Mouse (Mus musculus): ENCODE results near the gene Arfip1. TPM values are rescaled to one million over a fixed set of nuclear protein-coding genes. Genes with fewer than 3 reads are reported as not detected.

Gene Arfip1
- polyA plus RNA-seq, 1 experiment, result 5.6 TPM

GRCm38 (mm10) chr3:84474981-84475775, 107.2 kb downstream of the Arfip1 start:
- TF ChIP-seq CTCF (IDR thresholded peaks at IDR 0.05; ENCODE audit: extremely low read depth, insufficient read length, insufficient replicate concordance, low read depth, low read length) (no peak), POLR2A (IDR thresholded peaks at IDR 0.05; ENCODE audit: low read depth, low read length) (no peak)
- Histone ChIP-seq H3K4me1 (ENCODE audit: control insufficient read depth, insufficient read depth, insufficient read length, low read length) (peaks cover 15% of the 10 kb centered on the region), H3K36me3 (ENCODE audit: control insufficient read depth, insufficient read depth, low read length) (no peaks in the 10 kb centered on the region), H3K27ac (ENCODE audit: insufficient read depth, low read depth, low read length) (no peak overlapping the region), H3K27me3 (ENCODE audit: control insufficient read depth, insufficient read depth, low read length) (peaks cover 5% of the 10 kb centered on the region; the same call in 1 of the 2 replicates), H3K4me3 (ENCODE audit: low read depth, low read length) (no peak overlapping the region)
- WGBS, result 89% methylated on average over 12 of the region's 12 CpGs

GRCm38 (mm10) chr3:84474398-84474797, 108.0 kb downstream of the Arfip1 start:
- TF ChIP-seq POLR2A (IDR thresholded peaks at IDR 0.05; ENCODE audit: low read depth, low read length) (no peak), CTCF (IDR thresholded peaks at IDR 0.05; ENCODE audit: extremely low read depth, insufficient read length, insufficient replicate concordance, low read depth, low read length) (no peak)
- no peak overlapping the region for H3K4me3 ChIP-seq (ENCODE audit: low read depth, low read length)
- peaks cover 5% of the 10 kb centered on the region; the same call in 1 of the 2 replicates for H3K27me3 ChIP-seq (ENCODE audit: control insufficient read depth, insufficient read depth, low read length)
- peaks cover 20% of the 10 kb centered on the region for H3K4me1 ChIP-seq (ENCODE audit: control insufficient read depth, insufficient read depth, insufficient read length, low read length)
- H3K36me3 ChIP-seq (ENCODE audit: control insufficient read depth, insufficient read depth, low read length), result no peaks in the 10 kb centered on the region
- H3K27ac ChIP-seq (ENCODE audit: insufficient read depth, low read depth, low read length), result no peak overlapping the region
- WGBS, result 73% methylated on average over 6 of the region's 6 CpGs

GRCm38 (mm10) chr3:84472955-84473354, 109.5 kb downstream of the Arfip1 start:
- no peak overlapping the region for H3K4me3 ChIP-seq (ENCODE audit: low read depth, low read length)
- H3K27ac ChIP-seq (ENCODE audit: insufficient read depth, low read depth, low read length), result no peak overlapping the region
- TF ChIP-seq CTCF (IDR thresholded peaks at IDR 0.05; ENCODE audit: extremely low read depth, insufficient read length, insufficient replicate concordance, low read depth, low read length) (no peak), POLR2A (IDR thresholded peaks at IDR 0.05; ENCODE audit: low read depth, low read length) (no peak)

GRCm38 (mm10) chr3:84472527-84472926, 109.9 kb downstream of the Arfip1 start:
- TF ChIP-seq CTCF (IDR thresholded peaks at IDR 0.05; ENCODE audit: extremely low read depth, insufficient read length, insufficient replicate concordance, low read depth, low read length) (no peak), POLR2A (IDR thresholded peaks at IDR 0.05; ENCODE audit: low read depth, low read length) (no peak)
- H3K4me1 ChIP-seq (ENCODE audit: control insufficient read depth, insufficient read depth, insufficient read length, low read length), result peaks cover 24% of the 10 kb centered on the region
- no peak overlapping the region for H3K4me3 ChIP-seq (ENCODE audit: low read depth, low read length)
- H3K27ac ChIP-seq (ENCODE audit: insufficient read depth, low read depth, low read length), result no peak overlapping the region
- H3K36me3 ChIP-seq (ENCODE audit: control insufficient read depth, insufficient read depth, low read length), result no peaks in the 10 kb centered on the region
- no peaks in the 10 kb centered on the region for H3K27me3 ChIP-seq (ENCODE audit: control insufficient read depth, insufficient read depth, low read length)
- 32% methylated on average over 3 of the region's 3 CpGs for WGBS

More at GRCm38 (mm10) chr3:84472955-84473354, 109.5 kb downstream of the Arfip1 start:
- 27% methylated on average over 5 of the region's 5 CpGs for WGBS
- Histone ChIP-seq H3K4me1 (ENCODE audit: control insufficient read depth, insufficient read depth, insufficient read length, low read length) (peaks cover 20% of the 10 kb centered on the region), H3K27me3 (ENCODE audit: control insufficient read depth, insufficient read depth, low read length) (no peaks in the 10 kb centered on the region), H3K36me3 (ENCODE audit: control insufficient read depth, insufficient read depth, low read length) (no peaks in the 10 kb centered on the region)

- Histone ChIP-seq H3K27me3 (ENCODE audit: control insufficient read depth, insufficient read depth, low read length) (no peaks in the 10 kb centered on the region), H3K27ac (ENCODE audit: insufficient read depth, low read depth, low read length) (no peak overlapping the region), H3K4me1 (ENCODE audit: control insufficient read depth, insufficient read depth, insufficient read length, low read length) (peaks cover 25% of the 10 kb centered on the region), H3K36me3 (ENCODE audit: control insufficient read depth, insufficient read depth, low read length) (no peaks in the 10 kb centered on the region), H3K4me3 (ENCODE audit: low read depth, low read length) (no peak overlapping the region)
- TF ChIP-seq POLR2A (IDR thresholded peaks at IDR 0.05; ENCODE audit: low read depth, low read length), result no peak
- no peak for TF ChIP-seq CTCF (IDR thresholded peaks at IDR 0.05; ENCODE audit: extremely low read depth, insufficient read length, insufficient replicate concordance, low read depth, low read length)
- 58% methylated on average over 4 of the region's 4 CpGs for WGBS
These were observed 111.3 kb downstream of the Arfip1 start for GRCm38 (mm10) chr3:84471146-84471545.

- no peaks in the 10 kb centered on the region for H3K36me3 ChIP-seq (ENCODE audit: control insufficient read depth, insufficient read depth, low read length)
- TF ChIP-seq CTCF (IDR thresholded peaks at IDR 0.05; ENCODE audit: extremely low read depth, insufficient read length, insufficient replicate concordance, low read depth, low read length) (no peak), POLR2A (IDR thresholded peaks at IDR 0.05; ENCODE audit: low read depth, low read length) (no peak)
- H3K27ac ChIP-seq (ENCODE audit: insufficient read depth, low read depth, low read length), result no peak overlapping the region
- H3K27me3 ChIP-seq (ENCODE audit: control insufficient read depth, insufficient read depth, low read length), result no peaks in the 10 kb centered on the region
- 26% methylated on average over 4 of the region's 4 CpGs for WGBS
- H3K4me3 ChIP-seq (ENCODE audit: low read depth, low read length), result no peak overlapping the region
- H3K4me1 ChIP-seq (ENCODE audit: control insufficient read depth, insufficient read depth, insufficient read length, low read length), result peaks cover 22% of the 10 kb centered on the region
These were observed 114.3 kb downstream of the Arfip1 start for GRCm38 (mm10) chr3:84468111-84468453.

- 21% methylated on average over 10 of the region's 10 CpGs for WGBS
- H3K4me1 ChIP-seq (ENCODE audit: control insufficient read depth, insufficient read depth, insufficient read length, low read length), result peaks cover 16% of the 10 kb centered on the region
- H3K27me3 ChIP-seq (ENCODE audit: control insufficient read depth, insufficient read depth, low read length), result no peaks in the 10 kb centered on the region
- no peak overlapping the region for H3K4me3 ChIP-seq (ENCODE audit: low read depth, low read length)
- TF ChIP-seq POLR2A (IDR thresholded peaks at IDR 0.05; ENCODE audit: low read depth, low read length), result no peak
- no peak for TF ChIP-seq CTCF (IDR thresholded peaks at IDR 0.05; ENCODE audit: extremely low read depth, insufficient read length, insufficient replicate concordance, low read depth, low read length)
- no peaks in the 10 kb centered on the region for H3K36me3 ChIP-seq (ENCODE audit: control insufficient read depth, insufficient read depth, low read length)
- no peak overlapping the region for H3K27ac ChIP-seq (ENCODE audit: insufficient read depth, low read depth, low read length)
These were observed 114.9 kb downstream of the Arfip1 start for GRCm38 (mm10) chr3:84467419-84468110.
